Mouse (Mus musculus): ENCODE data around the gene Tomm20l. TPM values are rescaled to one million over a fixed set of nuclear protein-coding genes. Genes with fewer than 3 reads are reported as not detected.

Gene Tomm20l
- polyA plus RNA-seq, 1 experiment from 2014 or later, result not detected

DNA sequence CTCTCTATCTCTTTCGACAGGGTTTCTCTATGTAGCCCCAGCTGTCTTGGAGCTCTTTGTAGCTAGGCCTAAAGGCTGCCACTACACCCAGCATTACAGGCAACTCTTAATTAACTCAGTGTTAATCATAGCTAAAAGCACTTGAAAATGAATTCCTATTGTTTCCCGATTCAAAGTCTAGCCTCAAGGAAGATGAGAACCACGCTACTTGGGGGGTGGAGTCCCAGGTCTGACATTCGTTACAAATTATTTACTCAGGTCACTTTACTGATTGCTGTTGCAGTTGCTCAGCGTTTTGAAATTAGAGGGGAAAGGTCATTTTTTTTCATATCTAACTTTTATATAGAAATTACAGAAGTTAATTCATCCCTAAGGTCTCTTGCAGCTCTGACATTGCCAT lies 24.4 kb downstream of the Tomm20l start:
- H3K4me2 ChIP-seq (replicated peaks), result peak overlapping the region; percentile 83
- H3K27me3 ChIP-seq (replicated peaks), result no peaks in the 10 kb centered on the region
- H3K4me3 ChIP-seq, result no peak overlapping the region; the same call in 1 of the 2 replicates
- no peaks in the 10 kb centered on the region for H3K9me3 ChIP-seq
- H3K9ac ChIP-seq, result peak overlapping the region; percentile 84; the same call in 1 of the 2 replicates
- peaks cover 28% of the 10 kb centered on the region for H3K36me3 ChIP-seq
- peaks cover 17% of the 10 kb centered on the region for H3K4me1 ChIP-seq
- 44% methylated on average over 5 of the region's 5 CpGs for WGBS
- ATAC-seq (ENCODE audit: low FRiP score, low read depth), result no peak
- H3K27ac ChIP-seq, result no peak overlapping the region

- Histone ChIP-seq H3K4me3 (peak within 1 kb of the TSS; percentile 93), H3K36me3 (peaks cover 34% of the 10 kb centered on the region), H3K27ac (peak within 1 kb of the TSS; percentile 26; the same call in 1 of the 2 replicates), H3K4me2 (replicated peaks) (peak within 1 kb of the TSS; percentile 83), H3K4me1 (peaks cover 17% of the 10 kb centered on the region), H3K9ac (peak within 1 kb of the TSS; percentile 84), H3K27me3 (replicated peaks) (no peaks in the 10 kb centered on the region), H3K9me3 (no peaks in the 10 kb centered on the region)
- under 1% methylated on average over 52 of the region's 52 CpGs for WGBS
- peak; percentile 96 for ATAC-seq (ENCODE audit: low FRiP score, low read depth)
Observed at GRCm38 (mm10) chr12:71136130-71136973, 25.1 kb downstream of the Tomm20l start, which contains the start of the genes Timm9 and 2700049A03Rik. TSS of gene Timm9 (minus strand) at chr12:71136684. TSS of gene 2700049A03Rik (plus strand) at chr12:71136848.

GRCm38 (mm10) chr12:71136974-71137491 lies 25.8 kb downstream of the Tomm20l start:
- H3K4me2 ChIP-seq (replicated peaks), result peak overlapping the region; percentile 83
- peak; percentile 79 for ATAC-seq (ENCODE audit: low FRiP score, low read depth)
- H3K9me3 ChIP-seq, result no peaks in the 10 kb centered on the region
- under 1% methylated on average over 30 of the region's 30 CpGs for WGBS
- H3K9ac ChIP-seq, result peak overlapping the region; percentile 84
- no peak overlapping the region for H3K27ac ChIP-seq
- peaks cover 35% of the 10 kb centered on the region for H3K36me3 ChIP-seq
- no peaks in the 10 kb centered on the region for H3K27me3 ChIP-seq (replicated peaks)
- H3K4me3 ChIP-seq, result peak overlapping the region; percentile 93
- H3K4me1 ChIP-seq, result peaks cover 17% of the 10 kb centered on the region

DNA sequence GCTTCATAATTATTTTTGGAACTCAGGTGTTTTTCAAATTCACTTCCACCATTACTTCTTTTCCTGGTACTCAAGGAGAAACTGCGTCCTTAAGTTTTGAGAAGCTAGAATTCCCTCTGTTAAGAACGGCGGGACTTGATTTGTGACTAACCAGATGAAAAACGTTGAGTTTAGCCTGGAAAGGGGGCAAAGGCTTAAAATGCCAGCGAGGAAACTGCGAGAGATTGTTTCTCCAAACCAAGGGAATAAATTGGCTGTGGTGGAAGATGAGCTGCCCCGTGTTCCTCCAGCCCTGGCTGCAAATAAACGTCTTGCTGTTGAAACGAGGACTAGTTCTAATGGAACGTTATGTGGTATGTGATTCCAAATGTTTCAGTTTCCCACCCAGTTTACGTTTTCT lies 26.5 kb downstream of the Tomm20l start:
- Histone ChIP-seq H3K27ac (no peak overlapping the region), H3K4me3 (peak overlapping the region; percentile 93), H3K4me1 (peaks cover 17% of the 10 kb centered on the region), H3K27me3 (replicated peaks) (no peaks in the 10 kb centered on the region), H3K9me3 (no peaks in the 10 kb centered on the region), H3K4me2 (replicated peaks) (peak overlapping the region; percentile 83), H3K36me3 (peaks cover 36% of the 10 kb centered on the region), H3K9ac (peak overlapping the region; percentile 84)
- 9% methylated on average over 11 of the region's 11 CpGs for WGBS
- ATAC-seq (ENCODE audit: low FRiP score, low read depth), result no peak

GRCm38 (mm10) chr12:71139258-71139828 lies 28.1 kb downstream of the Tomm20l start:
- no peak for ATAC-seq (ENCODE audit: low FRiP score, low read depth)
- Histone ChIP-seq H3K9ac (no peak overlapping the region), H3K4me1 (peaks cover 17% of the 10 kb centered on the region), H3K27ac (no peak overlapping the region), H3K4me2 (replicated peaks) (peak overlapping the region; percentile 83), H3K9me3 (no peaks in the 10 kb centered on the region), H3K4me3 (no peak overlapping the region), H3K27me3 (replicated peaks) (no peaks in the 10 kb centered on the region), H3K36me3 (peaks cover 44% of the 10 kb centered on the region)
- WGBS, result 80% methylated on average over 5 of the region's 5 CpGs

DNA sequence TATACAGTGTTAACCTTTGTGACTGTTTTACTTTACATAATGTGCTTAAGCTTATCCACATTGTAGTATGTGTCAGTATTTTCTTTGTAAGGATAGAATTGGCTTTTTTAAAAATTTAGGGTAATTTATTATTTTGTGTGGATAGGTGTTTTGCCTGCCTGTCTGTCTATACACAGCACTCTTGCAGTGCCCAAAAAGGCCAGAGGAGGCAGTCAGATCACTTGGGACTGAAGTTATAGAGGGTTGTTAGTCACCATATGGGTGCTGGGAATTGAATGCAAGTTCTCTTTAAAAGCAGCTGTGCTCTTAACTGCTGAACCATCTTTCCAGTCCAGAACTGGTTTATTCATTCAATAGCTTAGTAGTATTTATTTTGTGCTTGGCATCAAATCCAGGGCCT lies 30.0 kb downstream of the Tomm20l start:
- Histone ChIP-seq H3K4me2 (replicated peaks) (no peak overlapping the region), H3K36me3 (peaks cover 60% of the 10 kb centered on the region), H3K9ac (no peak overlapping the region), H3K4me3 (no peak overlapping the region), H3K9me3 (no peaks in the 10 kb centered on the region), H3K27ac (no peak overlapping the region), H3K27me3 (replicated peaks) (no peaks in the 10 kb centered on the region), H3K4me1 (peaks cover 14% of the 10 kb centered on the region)
- no peak for ATAC-seq (ENCODE audit: low FRiP score, low read depth)

DNA sequence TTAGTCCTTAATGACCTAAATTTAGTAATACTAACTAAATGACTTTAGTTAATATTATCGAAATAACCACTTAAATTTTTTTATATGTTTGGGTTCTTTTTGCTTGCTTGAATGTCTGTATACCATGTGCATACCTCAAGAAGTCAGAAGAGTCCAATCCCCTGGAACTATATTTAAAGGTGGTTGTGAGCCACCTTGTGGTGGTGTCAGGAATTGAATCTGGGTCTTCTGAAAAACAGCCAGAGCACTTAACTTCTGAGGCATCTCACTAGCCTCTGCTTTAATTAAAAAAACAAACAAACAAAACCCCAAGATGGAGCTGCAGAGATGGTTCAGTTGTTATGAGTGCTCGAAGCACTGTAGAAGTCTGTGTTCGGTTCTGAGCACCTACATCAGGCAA lies 36.4 kb downstream of the Tomm20l start:
- Histone ChIP-seq H3K36me3 (peaks cover 64% of the 10 kb centered on the region), H3K4me1 (no peaks in the 10 kb centered on the region), H3K27me3 (replicated peaks) (no peaks in the 10 kb centered on the region), H3K9me3 (no peaks in the 10 kb centered on the region), H3K27ac (no peak overlapping the region), H3K4me2 (replicated peaks) (no peak overlapping the region), H3K9ac (no peak overlapping the region), H3K4me3 (no peak overlapping the region)
- 80% methylated on average over 3 of the region's 3 CpGs for WGBS
- ATAC-seq (ENCODE audit: low FRiP score, low read depth), result no peak

GRCm38 (mm10) chr12:71148801-71149200 lies 37.6 kb downstream of the Tomm20l start:
- Histone ChIP-seq H3K4me1 (no peaks in the 10 kb centered on the region), H3K27ac (no peak overlapping the region), H3K36me3 (peaks cover 63% of the 10 kb centered on the region), H3K4me3 (no peak overlapping the region), H3K9me3 (no peaks in the 10 kb centered on the region), H3K27me3 (replicated peaks) (no peaks in the 10 kb centered on the region), H3K9ac (no peak overlapping the region), H3K4me2 (replicated peaks) (no peak overlapping the region)
- WGBS, result 96% methylated on average over 9 of the region's 9 CpGs
- ATAC-seq (ENCODE audit: low FRiP score, low read depth), result no peak

GRCm38 (mm10) chr12:71149456-71149855 lies 38.2 kb downstream of the Tomm20l start:
- Histone ChIP-seq H3K27me3 (replicated peaks) (no peaks in the 10 kb centered on the region), H3K36me3 (peaks cover 62% of the 10 kb centered on the region), H3K4me2 (replicated peaks) (no peak overlapping the region), H3K9ac (no peak overlapping the region), H3K4me1 (no peaks in the 10 kb centered on the region), H3K9me3 (no peaks in the 10 kb centered on the region), H3K4me3 (no peak overlapping the region), H3K27ac (no peak overlapping the region)
- WGBS, result 89% methylated on average over 6 of the region's 6 CpGs
- ATAC-seq (ENCODE audit: low FRiP score, low read depth), result no peak

DNA sequence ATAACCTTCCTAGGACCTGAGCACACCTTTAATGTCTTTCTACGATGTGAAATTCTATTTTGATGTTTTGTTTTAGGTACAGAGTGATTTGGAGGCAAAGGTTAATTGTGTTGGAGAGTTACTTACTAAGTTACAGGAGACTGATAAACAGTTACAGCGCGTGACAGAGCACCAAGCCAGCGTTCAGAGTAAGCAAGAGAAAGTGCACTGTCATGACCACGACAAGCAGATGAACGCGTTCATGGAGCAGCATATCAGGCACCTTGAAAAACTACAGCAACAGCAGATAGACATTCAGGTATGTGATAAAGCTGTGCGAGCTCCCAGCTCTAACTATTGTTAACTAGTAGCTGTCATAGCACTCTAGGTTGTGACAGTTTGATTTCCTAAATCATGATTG lies 38.9 kb downstream of the Tomm20l start:
- no peak overlapping the region for H3K4me2 ChIP-seq (replicated peaks)
- H3K27ac ChIP-seq, result no peak overlapping the region
- H3K9me3 ChIP-seq, result no peaks in the 10 kb centered on the region
- no peak overlapping the region for H3K9ac ChIP-seq
- H3K27me3 ChIP-seq (replicated peaks), result no peaks in the 10 kb centered on the region
- H3K36me3 ChIP-seq, result peaks cover 64% of the 10 kb centered on the region
- ATAC-seq (ENCODE audit: low FRiP score, low read depth), result no peak
- H3K4me1 ChIP-seq, result no peaks in the 10 kb centered on the region
- no peak overlapping the region for H3K4me3 ChIP-seq
- WGBS, result 95% methylated on average over 8 of the region's 8 CpGs

DNA sequence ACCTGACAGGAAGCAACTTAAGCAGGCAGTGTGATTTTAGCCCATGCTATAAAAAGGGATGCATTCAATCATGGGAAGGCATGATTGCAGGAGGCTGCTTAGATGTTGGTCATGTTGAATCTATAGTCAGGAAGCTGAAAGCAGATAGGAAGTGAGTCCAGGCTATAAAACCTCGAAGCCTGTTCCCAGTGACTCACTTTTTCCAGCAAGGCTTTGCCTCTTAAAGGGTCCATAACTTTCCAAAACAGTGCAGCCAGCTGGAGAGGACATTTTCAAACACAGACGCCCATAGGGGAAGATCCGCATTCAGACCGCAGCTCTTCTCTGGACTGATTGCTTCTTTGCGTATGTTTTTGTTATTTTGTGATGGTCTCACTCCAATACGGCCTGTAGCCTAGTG lies 43.8 kb downstream of the Tomm20l start:
- no peak for ATAC-seq (ENCODE audit: low FRiP score, low read depth)
- H3K36me3 ChIP-seq, result peaks cover 71% of the 10 kb centered on the region
- WGBS, result 99% methylated on average over 6 of the region's 6 CpGs

GRCm38 (mm10) chr12:71157974-71158373 lies 46.7 kb downstream of the Tomm20l start:
- Histone ChIP-seq H3K9me3 (no peaks in the 10 kb centered on the region), H3K4me1 (no peaks in the 10 kb centered on the region), H3K36me3 (peaks cover 79% of the 10 kb centered on the region), H3K9ac (no peak overlapping the region), H3K27ac (no peak overlapping the region), H3K27me3 (replicated peaks) (no peaks in the 10 kb centered on the region), H3K4me2 (replicated peaks) (no peak overlapping the region), H3K4me3 (no peak overlapping the region)
- 90% methylated on average over 6 of the region's 6 CpGs for WGBS
- no peak for ATAC-seq (ENCODE audit: low FRiP score, low read depth)

More for the DNA sequence above, 43.8 kb downstream of the Tomm20l start:
- Histone ChIP-seq H3K4me2 (replicated peaks) (no peak overlapping the region), H3K9me3 (no peaks in the 10 kb centered on the region), H3K4me1 (no peaks in the 10 kb centered on the region), H3K27ac (no peak overlapping the region), H3K27me3 (replicated peaks) (no peaks in the 10 kb centered on the region), H3K4me3 (no peak overlapping the region), H3K9ac (no peak overlapping the region)
